Mouse (Mus musculus) ovary, adult 2 months (tissue): ENCODE results near the gene Dynlrb2. TPM values are rescaled to one million over a fixed set of nuclear protein-coding genes. Genes with fewer than 3 reads are reported as not detected.

ENCODE experiments used
- polyA plus RNA-seq: library from polyadenylated mRNA; depleted of rRNA; stranded (reverse); fragments of >200 nt; gene quantifications from 2 replicates; pipeline ENCODE4 v1.2.3, GENCODE M21; 2012; rRNA removed

Gene Dynlrb2
- polyA plus RNA-seq = 32.2 and 38.8 TPM in 2 replicates

GRCm38 (mm10) chr8:116504477-116505120 is at the start of gene Dynlrb2:
Dynlrb2 (plus strand) TSS chr8:116504974.

Other genes with a start within 250 kb of the Dynlrb2 start
- gene Cdyl2, start 228.0 kb downstream of the Dynlrb2 start, polyA plus RNA-seq = 1.8 and 2.3 TPM in 2 replicates